Mouse (Mus musculus): ENCODE measurements at regions not wholly inside any gene's neighbourhood (a gene's known extent, or its start where the extent isn't known, plus 50 kb on each side); places are given as distances from the start of the nearest gene placed in this dataset.

- TF ChIP-seq POLR2A (IDR thresholded peaks at IDR 0.05; ENCODE audit: extremely low read depth, insufficient read depth, low read length), result no peak
- TF ChIP-seq CTCF (IDR thresholded peaks at IDR 0.05; ENCODE audit: low read depth, low read length), result no peak
Measured at GRCm38 (mm10) chr13:20733046-20733445, 60.9 kb upstream of the Aoah start.

Data from liver, adult 2 months (tissue).